Mouse (Mus musculus): ENCODE measurements around the gene Apoa5. TPM values are rescaled to one million over a fixed set of nuclear protein-coding genes. Genes with fewer than 3 reads are reported as not detected.

Apoa5 gene
- polyA plus RNA-seq, 1 experiment from 2014 or later = not detected

DNA sequence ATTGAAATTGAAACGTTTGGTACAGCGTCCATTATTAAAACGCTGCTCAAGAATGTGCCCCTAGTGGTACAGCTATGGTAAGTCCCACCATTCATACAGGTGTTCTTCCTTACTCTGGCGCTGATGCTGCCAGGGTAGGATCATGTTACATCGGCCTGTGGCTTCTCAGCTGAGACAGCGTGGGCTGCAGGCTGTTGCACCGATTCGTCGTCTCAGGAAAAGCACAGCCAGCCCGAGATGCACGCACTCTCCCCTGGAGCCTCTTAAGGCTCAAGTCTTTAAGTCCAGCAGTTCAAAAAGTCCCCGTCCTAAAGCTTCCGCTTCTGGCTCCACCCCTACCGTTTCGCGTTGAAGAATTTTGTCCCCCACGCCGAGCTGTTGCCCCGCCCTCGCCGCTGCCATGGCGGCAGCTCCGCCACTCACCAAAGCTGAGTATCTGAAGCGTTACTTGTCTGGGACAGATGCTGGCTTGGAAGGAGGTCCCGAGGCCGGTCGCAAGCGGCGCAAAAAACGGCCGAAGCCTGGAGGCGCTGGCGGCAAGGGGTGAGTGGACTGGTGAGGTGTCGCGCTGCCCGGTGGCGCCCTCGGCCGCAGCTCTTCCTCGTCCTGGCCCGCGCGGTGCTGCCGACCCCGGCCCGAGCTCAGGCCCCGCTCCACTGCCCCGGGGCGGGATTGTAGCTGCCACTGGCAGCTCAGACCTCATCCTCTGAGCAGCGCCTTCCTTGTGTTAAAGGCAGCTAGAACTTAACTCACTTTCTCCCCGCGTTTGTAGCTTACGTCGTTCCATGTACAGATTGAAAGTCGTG is 14.4 kb downstream of the Apoa5 start, which contains the start of gene Bud13:
Gene Bud13, plus strand, starts transcription at position 378 of the 806 bp plus-strand sequence.
- Histone ChIP-seq H3K4me2 (ENCODE audit: low read length) (peak within 1 kb of the TSS; percentile 86), H3K9me3 (ENCODE audit: control insufficient read depth, low read length) (no peaks in the 10 kb centered on the region), H3K4me3 (ENCODE audit: low read length) (peak within 1 kb of the TSS; percentile 93), H3K4me1 (ENCODE audit: control insufficient read depth, insufficient read depth, low read depth, low read length) (peaks cover 7% of the 10 kb centered on the region), H3K27ac (ENCODE audit: low read depth, low read length) (peak within 1 kb of the TSS; percentile 82), H3K36me3 (ENCODE audit: control insufficient read depth, insufficient read depth, low read length) (peaks cover 31% of the 10 kb centered on the region), H3K27me3 (replicated peaks; ENCODE audit: control insufficient read depth, insufficient read depth, low read length) (no peaks in the 10 kb centered on the region), H3K9ac (ENCODE audit: low read depth, low read length) (peak within 1 kb of the TSS; percentile 88)
- under 1% methylated on average over 55 of the region's 55 CpGs for WGBS
- peak; percentile 95 for ATAC-seq

DNA sequence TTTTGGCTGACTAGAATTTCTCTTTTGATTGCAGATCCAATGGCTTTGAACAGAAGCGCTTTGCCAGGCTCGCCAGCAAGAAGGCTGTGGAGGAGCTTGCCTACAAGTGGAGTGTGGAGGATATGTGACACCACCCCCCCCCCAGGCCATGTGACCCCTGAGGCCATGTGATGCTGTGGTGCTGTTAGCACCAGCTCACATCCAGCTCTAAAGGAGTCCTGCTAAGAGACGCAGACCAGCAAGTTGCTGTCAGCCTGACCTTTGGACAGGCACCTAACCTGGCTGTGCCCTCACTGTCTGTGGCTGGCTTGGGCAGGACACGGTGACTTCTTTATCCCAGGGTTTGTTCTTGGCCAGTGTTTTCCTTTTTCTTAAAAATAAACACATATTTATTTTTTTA is 29.9 kb downstream of the Apoa5 start:
- H3K9ac ChIP-seq (ENCODE audit: low read depth, low read length) = no peak overlapping the region
- H3K36me3 ChIP-seq (ENCODE audit: control insufficient read depth, insufficient read depth, low read length) = peaks cover 8% of the 10 kb centered on the region
- no peaks in the 10 kb centered on the region for H3K4me1 ChIP-seq (ENCODE audit: control insufficient read depth, insufficient read depth, low read depth, low read length)
- H3K4me3 ChIP-seq (ENCODE audit: low read length) = no peak overlapping the region
- 85% methylated on average over 4 of the region's 4 CpGs for WGBS
- no peak overlapping the region for H3K27ac ChIP-seq (ENCODE audit: low read depth, low read length)
- H3K4me2 ChIP-seq (ENCODE audit: low read length) = no peak overlapping the region
- no peaks in the 10 kb centered on the region for H3K9me3 ChIP-seq (ENCODE audit: control insufficient read depth, low read length)
- no peak for ATAC-seq
- H3K27me3 ChIP-seq (replicated peaks; ENCODE audit: control insufficient read depth, insufficient read depth, low read length) = no peaks in the 10 kb centered on the region

DNA sequence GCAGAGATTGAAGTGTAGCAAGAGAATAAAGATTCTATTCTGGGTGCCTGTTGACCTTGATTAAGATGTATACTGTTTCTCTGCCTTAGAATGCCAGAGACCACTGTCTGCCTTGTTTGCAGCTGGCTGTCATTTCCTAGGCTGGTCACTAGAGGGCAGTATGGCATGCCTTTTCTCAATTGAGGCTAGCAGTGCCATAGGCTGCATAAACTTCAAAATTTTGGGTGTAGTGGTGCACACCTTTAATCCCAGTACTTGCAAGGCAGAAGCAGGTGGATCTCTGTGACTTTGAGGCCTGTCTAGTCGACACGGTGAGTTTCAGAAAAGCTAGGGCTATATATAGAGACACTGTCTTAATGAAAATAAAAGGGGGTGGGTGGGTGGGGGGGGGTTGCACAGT is 33.7 kb downstream of the Apoa5 start:
- 3% methylated on average over 2 of the region's 2 CpGs for WGBS
- no peak overlapping the region for H3K4me2 ChIP-seq (ENCODE audit: low read length)
- H3K27ac ChIP-seq (ENCODE audit: low read depth, low read length) = no peak overlapping the region
- peaks cover 5% of the 10 kb centered on the region for H3K36me3 ChIP-seq (ENCODE audit: control insufficient read depth, insufficient read depth, low read length)
- H3K4me1 ChIP-seq (ENCODE audit: control insufficient read depth, insufficient read depth, low read depth, low read length) = no peaks in the 10 kb centered on the region
- ATAC-seq = peak; percentile 65
- no peak overlapping the region for H3K4me3 ChIP-seq (ENCODE audit: low read length)
- no peaks in the 10 kb centered on the region for H3K27me3 ChIP-seq (replicated peaks; ENCODE audit: control insufficient read depth, insufficient read depth, low read length)
- H3K9me3 ChIP-seq (ENCODE audit: control insufficient read depth, low read length) = no peaks in the 10 kb centered on the region
- H3K9ac ChIP-seq (ENCODE audit: low read depth, low read length) = no peak overlapping the region

DNA sequence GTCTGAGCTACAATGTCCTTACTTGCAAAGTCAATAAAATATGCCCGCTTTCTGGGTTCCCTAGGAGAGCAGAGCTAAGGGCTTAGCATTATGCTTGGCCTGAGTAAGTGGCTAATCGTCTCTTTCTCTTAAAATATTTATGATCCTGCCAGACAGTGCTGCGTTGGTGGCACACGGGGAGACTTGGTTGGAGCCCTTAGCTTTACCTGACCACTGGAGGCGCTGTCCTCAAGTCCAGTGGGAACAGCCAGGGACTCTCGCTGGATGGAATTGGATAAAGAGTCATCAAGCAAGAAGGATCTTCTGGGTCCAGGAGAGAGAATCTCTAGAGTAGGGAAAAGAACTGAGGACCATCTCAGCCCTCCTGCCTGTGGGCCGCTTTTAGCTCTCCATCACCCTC is 40.7 kb downstream of the Apoa5 start:
- Histone ChIP-seq H3K9ac (ENCODE audit: low read depth, low read length) (no peak overlapping the region), H3K36me3 (ENCODE audit: control insufficient read depth, insufficient read depth, low read length) (no peaks in the 10 kb centered on the region)
- 15% methylated on average over 7 of the region's 7 CpGs for WGBS

DNA sequence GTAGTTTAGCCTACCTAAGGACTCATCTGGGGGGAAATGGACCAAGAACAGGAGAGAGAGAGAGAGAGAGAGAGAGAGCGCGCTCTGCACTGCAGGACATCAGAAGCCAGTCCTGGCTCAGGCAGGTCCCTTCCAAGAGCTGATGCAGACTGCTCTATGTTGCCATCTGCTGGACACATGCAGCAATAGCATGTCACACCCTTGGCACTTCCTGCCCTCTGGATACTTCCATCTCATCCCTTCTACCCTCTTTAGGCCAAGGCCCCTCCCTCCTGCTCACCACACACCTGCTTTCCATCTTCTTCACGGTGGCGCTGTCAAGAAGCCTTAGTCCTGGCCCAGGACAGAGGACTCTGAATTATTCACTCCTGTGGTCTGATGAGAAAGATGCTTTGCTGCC is 46.1 kb downstream of the Apoa5 start:
- 2% methylated on average over 4 of the region's 4 CpGs for WGBS
- Histone ChIP-seq H3K4me3 (ENCODE audit: low read length) (no peak overlapping the region), H3K4me2 (ENCODE audit: low read length) (no peak overlapping the region)

More for the DNA sequence above, 40.7 kb downstream of the Apoa5 start:
- ATAC-seq = no peak
- Histone ChIP-seq H3K9me3 (ENCODE audit: control insufficient read depth, low read length) (no peaks in the 10 kb centered on the region), H3K4me1 (ENCODE audit: control insufficient read depth, insufficient read depth, low read depth, low read length) (no peaks in the 10 kb centered on the region), H3K4me2 (ENCODE audit: low read length) (no peak overlapping the region), H3K4me3 (ENCODE audit: low read length) (no peak overlapping the region), H3K27ac (ENCODE audit: low read depth, low read length) (no peak overlapping the region), H3K27me3 (replicated peaks; ENCODE audit: control insufficient read depth, insufficient read depth, low read length) (no peaks in the 10 kb centered on the region; the same call in 1 of the 2 replicates)

DNA sequence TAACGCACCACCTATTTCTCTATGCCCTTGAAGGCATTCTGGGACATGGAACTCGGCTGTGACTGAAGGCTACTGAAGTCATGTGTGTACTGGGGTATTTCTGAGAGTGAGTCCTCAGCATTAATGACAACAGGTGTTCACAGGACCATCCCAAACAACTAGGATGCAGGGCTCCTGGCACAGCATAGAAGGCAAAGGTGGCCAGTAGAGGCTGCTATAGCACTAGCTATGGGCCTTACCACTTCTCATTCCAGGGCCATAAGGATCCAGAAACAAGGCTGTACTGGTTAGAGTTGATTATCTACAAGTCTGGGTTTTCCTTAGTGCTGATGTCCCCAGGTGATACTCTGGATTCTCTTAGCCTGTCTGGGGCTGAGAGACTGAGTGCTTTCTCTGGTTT is 46.5 kb downstream of the Apoa5 start:
- no peak overlapping the region for H3K4me3 ChIP-seq (ENCODE audit: low read length)
- H3K36me3 ChIP-seq (ENCODE audit: control insufficient read depth, insufficient read depth, low read length) = no peaks in the 10 kb centered on the region
- H3K9me3 ChIP-seq (ENCODE audit: control insufficient read depth, low read length) = peaks cover 2% of the 10 kb centered on the region; the same call in 1 of the 2 replicates
- H3K27me3 ChIP-seq (replicated peaks; ENCODE audit: control insufficient read depth, insufficient read depth, low read length) = no peaks in the 10 kb centered on the region; the same call in 1 of the 2 replicates
- H3K4me2 ChIP-seq (ENCODE audit: low read length) = no peak overlapping the region
- H3K9ac ChIP-seq (ENCODE audit: low read depth, low read length) = no peak overlapping the region
- H3K27ac ChIP-seq (ENCODE audit: low read depth, low read length) = no peak overlapping the region
- peaks cover 16% of the 10 kb centered on the region for H3K4me1 ChIP-seq (ENCODE audit: control insufficient read depth, insufficient read depth, low read depth, low read length)
- ATAC-seq = no peak
- 56% methylated on average over 2 of the region's 2 CpGs for WGBS

More for the DNA sequence above, 46.1 kb downstream of the Apoa5 start:
- Histone ChIP-seq H3K9ac (ENCODE audit: low read depth, low read length) (no peak overlapping the region), H3K27ac (ENCODE audit: low read depth, low read length) (no peak overlapping the region), H3K36me3 (ENCODE audit: control insufficient read depth, insufficient read depth, low read length) (no peaks in the 10 kb centered on the region), H3K4me1 (ENCODE audit: control insufficient read depth, insufficient read depth, low read depth, low read length) (peaks cover 16% of the 10 kb centered on the region), H3K9me3 (ENCODE audit: control insufficient read depth, low read length) (no peaks in the 10 kb centered on the region), H3K27me3 (replicated peaks; ENCODE audit: control insufficient read depth, insufficient read depth, low read length) (no peaks in the 10 kb centered on the region; the same call in 1 of the 2 replicates)
- peak; percentile 51 for ATAC-seq

DNA sequence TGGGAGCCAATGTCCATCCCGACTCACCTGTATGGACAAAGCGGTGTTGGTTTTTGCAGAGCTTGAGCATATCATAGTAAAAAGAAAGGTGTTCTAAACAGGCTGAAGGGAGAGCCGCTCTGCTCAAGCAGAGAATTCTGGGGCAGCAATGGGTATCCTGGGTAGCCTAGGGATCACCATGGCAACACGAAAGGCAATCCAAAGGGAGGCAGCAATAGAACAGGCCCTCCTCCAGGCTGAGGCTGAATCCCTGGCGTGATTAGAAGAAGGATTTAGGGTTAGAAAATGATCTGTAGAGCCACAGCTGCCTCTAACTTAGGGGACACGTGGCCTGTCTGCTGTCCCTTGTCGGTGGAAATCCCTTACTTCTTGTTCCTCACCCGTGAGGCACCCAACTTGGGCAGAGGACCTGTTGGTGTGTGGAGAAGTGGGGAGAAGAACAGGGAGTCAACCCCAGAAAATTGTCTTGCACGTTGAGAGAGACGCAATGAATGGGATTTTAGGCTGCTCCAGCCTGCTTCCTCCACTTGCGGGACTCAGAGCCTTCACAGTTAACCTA is 47.5 kb downstream of the Apoa5 start:
- Histone ChIP-seq H3K36me3 (ENCODE audit: control insufficient read depth, insufficient read depth, low read length) (no peaks in the 10 kb centered on the region), H3K27ac (ENCODE audit: low read depth, low read length) (no peak overlapping the region), H3K27me3 (replicated peaks; ENCODE audit: control insufficient read depth, insufficient read depth, low read length) (no peaks in the 10 kb centered on the region; the same call in 1 of the 2 replicates), H3K4me3 (ENCODE audit: low read length) (no peak overlapping the region), H3K9me3 (ENCODE audit: control insufficient read depth, low read length) (peaks cover 2% of the 10 kb centered on the region; the same call in 1 of the 2 replicates), H3K4me2 (ENCODE audit: low read length) (no peak overlapping the region), H3K9ac (ENCODE audit: low read depth, low read length) (no peak overlapping the region), H3K4me1 (ENCODE audit: control insufficient read depth, insufficient read depth, low read depth, low read length) (peaks cover 16% of the 10 kb centered on the region)
- ATAC-seq = peak; percentile 76
- WGBS = 28% methylated on average over 11 of the region's 11 CpGs

DNA sequence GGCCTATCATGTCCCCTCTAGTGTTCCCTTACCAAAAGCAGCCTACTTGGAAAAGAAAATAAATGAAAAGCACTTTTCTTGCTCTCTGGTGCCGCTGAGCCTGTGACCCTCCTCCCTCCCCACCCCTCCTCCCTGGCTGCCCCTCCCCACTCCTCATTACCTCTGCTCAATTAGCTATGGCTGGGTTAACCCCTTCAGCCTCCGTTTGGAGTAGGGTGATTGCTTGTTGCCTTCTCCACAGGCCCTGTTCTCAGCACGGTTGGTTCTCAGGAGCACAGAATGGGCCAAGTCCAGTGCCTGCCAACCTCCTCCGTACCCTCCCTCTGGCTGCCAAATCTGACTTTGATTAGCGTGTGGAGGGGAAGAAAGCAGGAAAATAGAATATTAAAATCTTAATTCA is 48.0 kb downstream of the Apoa5 start:
- Histone ChIP-seq H3K4me3 (ENCODE audit: low read length) (no peak overlapping the region), H3K36me3 (ENCODE audit: control insufficient read depth, insufficient read depth, low read length) (no peaks in the 10 kb centered on the region), H3K9ac (ENCODE audit: low read depth, low read length) (no peak overlapping the region), H3K4me1 (ENCODE audit: control insufficient read depth, insufficient read depth, low read depth, low read length) (peaks cover 16% of the 10 kb centered on the region), H3K9me3 (ENCODE audit: control insufficient read depth, low read length) (peaks cover 2% of the 10 kb centered on the region; the same call in 1 of the 2 replicates), H3K27ac (ENCODE audit: low read depth, low read length) (no peak overlapping the region), H3K27me3 (replicated peaks; ENCODE audit: control insufficient read depth, insufficient read depth, low read length) (no peaks in the 10 kb centered on the region; the same call in 1 of the 2 replicates), H3K4me2 (ENCODE audit: low read length) (no peak overlapping the region)
- peak; percentile 40; the same call in 1 of the 2 replicates for ATAC-seq
- WGBS = 10% methylated on average over 5 of the region's 5 CpGs

DNA sequence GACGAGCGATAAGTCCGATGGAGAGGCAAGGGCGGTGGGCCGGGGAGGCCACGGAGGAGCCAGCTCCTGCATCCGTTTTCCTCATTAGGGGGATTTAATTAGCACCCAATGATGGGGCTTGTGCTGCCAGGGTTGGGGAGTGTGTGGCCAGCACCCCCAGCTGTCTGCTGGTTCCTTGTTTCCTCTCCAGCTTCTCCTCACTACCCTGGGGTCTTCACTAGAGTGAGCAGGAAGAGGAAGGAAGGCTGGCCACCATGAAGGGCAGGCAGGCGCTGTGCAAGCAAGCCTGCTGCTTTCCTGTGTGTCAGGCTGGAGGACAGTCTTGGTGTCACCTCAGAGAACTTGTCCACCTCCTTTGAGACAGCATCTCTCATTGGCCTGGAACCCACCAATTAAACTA is 48.5 kb downstream of the Apoa5 start:
- Histone ChIP-seq H3K27ac (ENCODE audit: low read depth, low read length) (no peak overlapping the region), H3K36me3 (ENCODE audit: control insufficient read depth, insufficient read depth, low read length) (no peaks in the 10 kb centered on the region), H3K27me3 (replicated peaks; ENCODE audit: control insufficient read depth, insufficient read depth, low read length) (no peaks in the 10 kb centered on the region; the same call in 1 of the 2 replicates), H3K4me2 (ENCODE audit: low read length) (no peak overlapping the region), H3K9me3 (ENCODE audit: control insufficient read depth, low read length) (peaks cover 2% of the 10 kb centered on the region; the same call in 1 of the 2 replicates), H3K9ac (ENCODE audit: low read depth, low read length) (no peak overlapping the region), H3K4me3 (ENCODE audit: low read length) (no peak overlapping the region), H3K4me1 (ENCODE audit: control insufficient read depth, insufficient read depth, low read depth, low read length) (peaks cover 16% of the 10 kb centered on the region)
- WGBS = 25% methylated on average over 8 of the region's 8 CpGs
- peak; percentile 38 for ATAC-seq
